Mouse (Mus musculus): ENCODE measurements around the gene Bmp8a. TPM values are rescaled to one million over a fixed set of nuclear protein-coding genes. Genes with fewer than 3 reads are reported as not detected.
"Not testable (repeated sequence)": the region's sequence is repeated elsewhere in the genome, so short reads cannot be mapped to it uniquely, and the experiment has no call there.

The Bmp8a gene
- polyA plus RNA-seq, 1 experiment from 2014 or later, result 0.32 TPM

DNA sequence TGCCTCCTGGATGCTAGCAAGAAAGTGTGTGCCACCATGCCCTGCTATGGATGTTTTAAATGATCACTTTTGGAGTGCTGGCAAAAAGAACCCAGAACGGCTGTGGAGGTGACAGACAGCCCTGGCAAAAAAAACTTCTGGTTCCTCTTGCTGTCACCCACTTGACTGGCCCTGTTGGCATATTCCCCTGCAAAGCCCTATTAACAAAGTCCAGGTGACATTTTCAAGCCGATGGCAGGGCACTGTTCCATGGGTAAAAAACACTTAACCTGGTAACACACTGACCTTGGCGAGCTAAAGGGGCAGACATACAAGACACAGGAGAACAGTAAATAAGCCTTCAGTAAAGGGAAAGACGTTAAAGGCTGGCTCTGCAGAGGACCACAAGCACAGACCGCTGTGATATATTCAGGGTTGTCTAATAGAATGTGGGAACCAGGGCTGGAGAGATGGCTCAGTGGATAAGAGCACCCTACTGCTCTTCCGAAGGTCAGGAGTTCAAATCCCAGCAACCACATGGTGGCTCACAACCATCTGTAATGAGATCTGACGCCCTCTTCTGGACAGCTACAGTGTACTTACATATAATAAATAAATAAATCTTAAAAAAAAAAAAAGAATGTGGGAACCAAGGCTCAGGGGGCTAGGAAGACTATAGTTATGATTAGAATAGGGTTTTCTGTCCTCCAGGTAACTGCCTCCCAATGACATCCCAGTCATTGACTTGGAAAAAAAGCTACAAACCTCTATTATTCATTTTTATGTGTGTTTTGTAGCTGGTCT, 49.2 kb downstream of the Bmp8a start:
- Histone ChIP-seq H3K9ac (ENCODE audit: low read depth, low read length) (no peak overlapping the region), H3K36me3 (ENCODE audit: insufficient read depth, low read length) (peaks cover 73% of the 10 kb centered on the region), H3K4me2 (ENCODE audit: low read length) (no peak overlapping the region), H3K27ac (no peak overlapping the region), H3K4me1 (replicated peaks; ENCODE audit: insufficient read depth, low read length) (no peaks in the 10 kb centered on the region), H3K27me3 (ENCODE audit: insufficient read depth, low read length) (no peaks in the 10 kb centered on the region), H3K9me3 (replicated peaks; ENCODE audit: low read length) (no peaks in the 10 kb centered on the region), H3K4me3 (replicated peaks; ENCODE audit: low read depth, low read length) (no peak overlapping the region)
- peak; percentile 12; the same call in 1 of the 2 replicates for TF ChIP-seq CTCF (IDR thresholded peaks at IDR 0.05; ENCODE audit: low read depth)
- no peak for DNase-seq (ENCODE audit: low spot score)
- no peak for ATAC-seq (replicated peaks; ENCODE audit: low FRiP score, low read depth)
- 73% methylated on average over 7 of the region's 7 CpGs for WGBS

GRCm38 (mm10) chr4:123292989-123293388, 50.1 kb downstream of the Bmp8a start:
- no peak overlapping the region for H3K4me2 ChIP-seq (ENCODE audit: low read length)
- TF ChIP-seq CTCF (IDR thresholded peaks at IDR 0.05; ENCODE audit: low read depth), result no peak
- H3K27me3 ChIP-seq (ENCODE audit: insufficient read depth, low read length), result no peaks in the 10 kb centered on the region
- no peak overlapping the region for H3K9ac ChIP-seq (ENCODE audit: low read depth, low read length)
- no peaks in the 10 kb centered on the region for H3K4me1 ChIP-seq (replicated peaks; ENCODE audit: insufficient read depth, low read length)
- H3K27ac ChIP-seq, result no peak overlapping the region
- peaks cover 73% of the 10 kb centered on the region for H3K36me3 ChIP-seq (ENCODE audit: insufficient read depth, low read length)
- no peaks in the 10 kb centered on the region for H3K9me3 ChIP-seq (replicated peaks; ENCODE audit: low read length)
- 75% methylated on average over 7 of the region's 7 CpGs for WGBS
- ATAC-seq (replicated peaks; ENCODE audit: low FRiP score, low read depth) (no peak), DNase-seq (ENCODE audit: low spot score) (no peak)
- H3K4me3 ChIP-seq (replicated peaks; ENCODE audit: low read depth, low read length), result no peak overlapping the region

- Histone ChIP-seq H3K27me3 (ENCODE audit: insufficient read depth, low read length) (no peaks in the 10 kb centered on the region), H3K4me1 (replicated peaks; ENCODE audit: insufficient read depth, low read length) (no peaks in the 10 kb centered on the region), H3K4me3 (replicated peaks; ENCODE audit: low read depth, low read length) (no peak overlapping the region), H3K36me3 (ENCODE audit: insufficient read depth, low read length) (peaks cover 72% of the 10 kb centered on the region), H3K9me3 (replicated peaks; ENCODE audit: low read length) (no peaks in the 10 kb centered on the region), H3K9ac (ENCODE audit: low read depth, low read length) (no peak overlapping the region), H3K4me2 (ENCODE audit: low read length) (no peak overlapping the region), H3K27ac (no peak overlapping the region)
- TF ChIP-seq CTCF (IDR thresholded peaks at IDR 0.05; ENCODE audit: low read depth), result no peak
- WGBS, result 79% methylated on average over 3 of the region's 3 CpGs
- no peak for ATAC-seq (replicated peaks; ENCODE audit: low FRiP score, low read depth)
- no peak for DNase-seq (ENCODE audit: low spot score)
Observed at GRCm38 (mm10) chr4:123292390-123292789, 50.7 kb downstream of the Bmp8a start.

- 86% methylated on average over 12 of the region's 12 CpGs for WGBS
- DNase-seq (ENCODE audit: low spot score), result no peak
Observed at GRCm38 (mm10) chr4:123289038-123289437, 54.0 kb downstream of the Bmp8a start.

GRCm38 (mm10) chr4:123286790-123287189, 56.3 kb downstream of the Bmp8a start:
- TF ChIP-seq CTCF (IDR thresholded peaks at IDR 0.05; ENCODE audit: low read depth), result no peak

More at GRCm38 (mm10) chr4:123289038-123289437, 54.0 kb downstream of the Bmp8a start:
- ATAC-seq (replicated peaks; ENCODE audit: low FRiP score, low read depth), result no peak
- no peaks in the 10 kb centered on the region for H3K9me3 ChIP-seq (replicated peaks; ENCODE audit: low read length)
- no peak overlapping the region for H3K9ac ChIP-seq (ENCODE audit: low read depth, low read length)
- peaks cover 16% of the 10 kb centered on the region for H3K4me1 ChIP-seq (replicated peaks; ENCODE audit: insufficient read depth, low read length)
- no peaks in the 10 kb centered on the region for H3K27me3 ChIP-seq (ENCODE audit: insufficient read depth, low read length)
- H3K4me2 ChIP-seq (ENCODE audit: low read length), result no peak overlapping the region
- no peak overlapping the region for H3K27ac ChIP-seq
- peaks cover 54% of the 10 kb centered on the region for H3K36me3 ChIP-seq (ENCODE audit: insufficient read depth, low read length)
- TF ChIP-seq CTCF (IDR thresholded peaks at IDR 0.05; ENCODE audit: low read depth), result no peak
- no peak overlapping the region for H3K4me3 ChIP-seq (replicated peaks; ENCODE audit: low read depth, low read length)

DNA sequence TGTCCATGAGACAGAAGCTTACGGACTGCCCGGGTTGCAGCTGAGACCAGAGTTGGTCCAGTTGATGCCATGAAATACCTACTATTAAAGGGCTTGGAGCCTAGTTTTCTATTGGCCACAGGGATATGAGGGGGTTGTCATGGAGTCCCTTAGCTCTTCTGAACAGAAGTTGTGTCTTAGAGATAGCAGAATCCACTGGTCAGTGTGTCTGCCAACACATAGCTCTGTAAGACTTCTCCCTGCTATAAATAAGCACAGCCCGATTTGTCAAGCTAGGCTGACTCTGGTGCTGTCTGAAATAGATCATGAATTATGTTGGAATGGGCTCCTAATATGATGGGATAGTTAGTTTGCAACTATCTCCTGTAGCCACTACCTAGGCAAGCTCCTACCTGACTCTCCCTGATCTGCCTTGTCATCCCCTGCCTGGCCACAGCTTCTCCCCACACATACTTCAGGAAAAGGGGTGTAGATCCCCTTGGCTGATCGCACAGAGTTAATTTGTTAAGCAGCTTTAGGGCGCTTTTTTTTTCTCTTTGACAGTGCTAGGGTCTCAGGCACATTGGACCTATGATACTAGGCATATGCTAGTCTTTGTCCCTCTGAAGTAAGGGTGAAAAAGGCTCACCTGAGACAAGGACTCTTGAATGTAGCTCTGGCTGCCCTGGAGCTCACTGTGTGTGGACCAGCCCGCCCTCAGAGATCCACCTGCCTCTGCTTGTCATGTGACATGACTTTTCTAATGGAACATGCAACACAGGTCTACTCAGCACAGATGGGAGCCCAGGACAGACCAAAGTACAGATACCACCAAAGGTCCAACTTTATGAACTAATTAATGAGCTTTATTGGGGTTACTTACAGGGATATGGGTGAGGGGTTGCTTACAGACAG, 58.1 kb downstream of the Bmp8a start:
- Histone ChIP-seq H3K27me3 (ENCODE audit: insufficient read depth, low read length) (no peaks in the 10 kb centered on the region), H3K4me1 (replicated peaks; ENCODE audit: insufficient read depth, low read length) (peaks cover 17% of the 10 kb centered on the region), H3K4me2 (ENCODE audit: low read length) (peak overlapping the region; percentile 79), H3K4me3 (replicated peaks; ENCODE audit: low read depth, low read length) (peak overlapping the region; percentile 50; the same call in 1 of the 2 replicates), H3K27ac (no peak overlapping the region), H3K9me3 (replicated peaks; ENCODE audit: low read length) (no peaks in the 10 kb centered on the region), H3K9ac (ENCODE audit: low read depth, low read length) (0 out of 2 replicates have a peak overlapping the region, but pooled peaks have one; percentile 54), H3K36me3 (ENCODE audit: insufficient read depth, low read length) (peaks cover 23% of the 10 kb centered on the region)
- TF ChIP-seq CTCF (IDR thresholded peaks at IDR 0.05; ENCODE audit: low read depth), result no peak
- DNase-seq (ENCODE audit: low spot score) (no peak), ATAC-seq (replicated peaks; ENCODE audit: low FRiP score, low read depth) (no peak)
- 63% methylated on average over 6 of the region's 6 CpGs for WGBS

More at GRCm38 (mm10) chr4:123286790-123287189, 56.3 kb downstream of the Bmp8a start:
- DNase-seq (ENCODE audit: low spot score) (no peak), ATAC-seq (replicated peaks; ENCODE audit: low FRiP score, low read depth) (no peak)
- H3K36me3 ChIP-seq (ENCODE audit: insufficient read depth, low read length), result peaks cover 37% of the 10 kb centered on the region
- no peak overlapping the region for H3K4me3 ChIP-seq (replicated peaks; ENCODE audit: low read depth, low read length)
- H3K27ac ChIP-seq, result no peak overlapping the region
- no peak overlapping the region for H3K4me2 ChIP-seq (ENCODE audit: low read length)
- no peaks in the 10 kb centered on the region for H3K9me3 ChIP-seq (replicated peaks; ENCODE audit: low read length)
- no peaks in the 10 kb centered on the region for H3K27me3 ChIP-seq (ENCODE audit: insufficient read depth, low read length)
- peaks cover 17% of the 10 kb centered on the region for H3K4me1 ChIP-seq (replicated peaks; ENCODE audit: insufficient read depth, low read length)
- 88% methylated on average over 2 of the region's 2 CpGs for whole genome bisulfite sequencing
- no peak overlapping the region for H3K9ac ChIP-seq (ENCODE audit: low read depth, low read length)

- peaks cover 17% of the 10 kb centered on the region for H3K4me1 ChIP-seq (replicated peaks; ENCODE audit: insufficient read depth, low read length)
- not testable (repeated sequence) for H3K27me3 ChIP-seq (ENCODE audit: insufficient read depth, low read length); H3K9me3 ChIP-seq (replicated peaks; ENCODE audit: low read length); ATAC-seq (replicated peaks; ENCODE audit: low FRiP score, low read depth)
- H3K36me3 ChIP-seq (ENCODE audit: insufficient read depth, low read length), result 0 out of 2 replicates have a peak, but pooled peaks cover 12% of the 10 kb centered on the region
- peak; percentile 28 for DNase-seq (ENCODE audit: low spot score)
- under 1% methylated on average over 13 of the region's 15 CpGs for WGBS
- H3K27ac ChIP-seq, result peak overlapping the region; percentile 31; the same call in 1 of the 2 replicates
- H3K9ac ChIP-seq (ENCODE audit: low read depth, low read length), result peak overlapping the region; percentile 54; the same call in 1 of the 2 replicates
- H3K4me2 ChIP-seq (ENCODE audit: low read length), result peak overlapping the region; percentile 79
- peak overlapping the region; percentile 50 for H3K4me3 ChIP-seq (replicated peaks; ENCODE audit: low read depth, low read length)
Observed at GRCm38 (mm10) chr4:123283675-123284064, 59.4 kb downstream of the Bmp8a start.

DNA sequence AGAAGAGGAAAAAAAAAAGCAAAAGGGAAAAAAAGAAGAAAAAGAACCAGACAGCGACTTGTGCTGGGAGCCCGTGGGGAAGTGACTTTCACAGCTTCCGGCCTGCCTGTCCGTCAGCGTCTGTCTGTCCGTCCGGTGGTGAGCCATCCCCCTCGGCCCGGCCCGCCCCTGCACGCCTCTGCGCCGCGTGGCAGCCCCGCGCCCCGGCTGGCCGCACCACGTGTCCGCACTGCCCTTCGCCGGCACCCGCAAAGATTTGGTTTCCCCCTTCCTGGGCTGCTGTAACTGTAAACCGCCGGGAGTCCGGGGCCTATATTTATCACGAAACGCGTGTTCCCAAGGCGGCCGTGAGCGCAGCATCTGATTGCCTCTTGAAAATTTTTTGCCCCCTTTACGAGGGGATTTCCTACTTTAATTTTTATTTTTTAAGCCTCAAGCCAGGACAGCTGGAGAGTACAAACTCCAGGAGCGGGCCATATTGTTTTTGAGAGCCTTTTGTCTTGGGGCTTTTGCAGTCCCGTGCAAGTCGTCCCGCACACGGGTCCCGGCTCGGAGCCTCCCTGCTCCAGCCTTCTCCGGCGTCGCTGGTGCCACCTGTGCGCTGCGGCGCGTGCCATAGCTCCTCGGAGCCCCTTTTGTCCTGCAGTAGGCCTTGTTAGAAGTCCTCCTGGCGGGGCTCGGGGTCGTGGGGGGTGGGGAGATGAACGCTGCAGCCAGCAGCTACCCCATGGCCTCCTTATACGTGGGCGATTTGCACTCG, 60.0 kb downstream of the Bmp8a start:
- not testable (repeated sequence) for H3K27me3 ChIP-seq (ENCODE audit: insufficient read depth, low read length)

More for the DNA sequence above, 60.0 kb downstream of the Bmp8a start:
- under 1% methylated on average over 44 of the region's 55 CpGs for WGBS
- Histone ChIP-seq H3K27ac (peak overlapping the region; percentile 66; the same call in 1 of the 2 replicates), H3K4me2 (ENCODE audit: low read length) (peak overlapping the region; percentile 79), H3K4me1 (replicated peaks; ENCODE audit: insufficient read depth, low read length) (peaks cover 17% of the 10 kb centered on the region), H3K4me3 (replicated peaks; ENCODE audit: low read depth, low read length) (peak overlapping the region; percentile 50), H3K9ac (ENCODE audit: low read depth, low read length) (peak overlapping the region; percentile 52; the same call in 1 of the 2 replicates)
- H3K36me3 ChIP-seq (ENCODE audit: insufficient read depth, low read length); H3K9me3 ChIP-seq (replicated peaks; ENCODE audit: low read length): not testable (repeated sequence)
- 0 out of 2 replicates have a peak, but pooled peaks have one; percentile 30 for ATAC-seq (replicated peaks; ENCODE audit: low FRiP score, low read depth)
- peak; percentile 24 for DNase-seq (ENCODE audit: low spot score)
